Mouse (Mus musculus): ENCODE results near the gene Set.

DNA sequence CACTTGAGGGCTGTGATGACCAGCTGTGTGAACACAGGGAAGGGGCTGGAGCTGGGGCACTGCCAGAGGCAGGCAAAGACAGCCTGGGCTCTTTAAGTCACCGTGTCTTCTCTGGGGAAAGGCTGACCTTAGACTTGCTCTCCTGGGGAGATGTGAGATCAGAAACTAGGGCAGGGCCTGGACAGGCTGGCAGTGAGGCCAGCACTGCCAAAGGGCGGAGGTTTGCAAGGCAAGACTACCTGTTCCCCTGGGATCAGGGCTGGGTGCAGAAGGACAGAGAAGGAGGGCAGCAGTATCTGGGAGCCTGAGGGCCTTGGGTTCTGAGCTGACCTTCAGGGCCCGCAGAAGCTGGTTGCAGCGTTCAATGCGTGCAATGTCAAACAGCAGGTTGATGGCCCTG lies 50.5 kb downstream of the Set start:
- TF ChIP-seq POLR2A (IDR thresholded peaks at IDR 0.05; ENCODE audit: borderline replicate concordance, insufficient read depth, low read length) (no peak), CTCF (IDR thresholded peaks at IDR 0.05; ENCODE audit: borderline replicate concordance, insufficient read depth, low read depth, low read length) (no peak)
